Mouse (Mus musculus) heart, embryonic 16.5 days (tissue): ENCODE measurements around the gene Spata2. TPM values are rescaled to one million over a fixed set of nuclear protein-coding genes. Genes with fewer than 3 reads are reported as not detected.

ENCODE experiments used
- ATAC-seq: fragments of 200-750 bp; cut with Nextera tagmentation; replicated peaks from 2 replicates; pipeline ENCODE4 v1.8.0; 2017; ENCODE audit warnings: moderate number of reproducible peaks; ENCODE audit not compliant: insufficient read depth, low FRiP score; ENCODE audit errors: extremely low read depth
- H3K27ac ChIP-seq: fragments of 300-500 bp; sonication (generic); 2 replicates; pipeline ENCODE4 v1.5.1; 2014; ENCODE audit warnings: mild to moderate bottlenecking, low read length, control low read depth, moderate library complexity
- H3K27me3 ChIP-seq: fragments of 300-500 bp; sonication (generic); 2 replicates; pipeline ENCODE4 v1.6.1; 2014; ENCODE audit warnings: low read length, mixed read lengths; ENCODE audit not compliant: control insufficient read depth, insufficient read depth
- H3K36me3 ChIP-seq: fragments of 300-500 bp; sonication (generic); 2 replicates; pipeline ENCODE4 v1.6.1; 2014; ENCODE audit not compliant: control insufficient read depth, insufficient read depth
- H3K4me1 ChIP-seq: fragments of 300-500 bp; sonication (generic); 2 replicates; pipeline ENCODE4 v1.6.1; 2014; ENCODE audit warnings: low read length, mixed read lengths; ENCODE audit not compliant: control insufficient read depth, insufficient read depth
- H3K4me2 ChIP-seq: fragments of 300-500 bp; sonication (generic); 2 replicates; pipeline ENCODE4 v1.6.1; 2014; ENCODE audit warnings: low read depth, mild to moderate bottlenecking, control low read depth, low read length
- H3K4me3 ChIP-seq: fragments of 300-500 bp; sonication (generic); 2 replicates; pipeline ENCODE4 v1.5.1; 2014; ENCODE audit warnings: mild to moderate bottlenecking, control low read depth, low read length
- H3K9ac ChIP-seq: fragments of 300-500 bp; sonication (generic); 2 replicates; pipeline ENCODE4 v1.6.1; 2014; ENCODE audit warnings: low read length, control low read depth
- H3K9me3 ChIP-seq: fragments of 300-500 bp; sonication (generic); replicated peaks from 2 replicates; pipeline ENCODE4 v1.6.1; 2016; ENCODE audit warnings: low read length; ENCODE audit not compliant: control insufficient read depth
- WGBS: fragments of 180-500 bp; shearing (Covaris S2); extraction: QIAGEN DNeasy Blood & Tissue Kit; methylation state at CpG from one replicate; pipeline ENCODE4 v1.1.7; 2014; 5-methylcytosine and 5-hydroxymethylcytosine counted together
- polyA plus RNA-seq: library from polyadenylated mRNA; unstranded; fragments of >200 nt; fragmentation: Nextera tagmentation; extraction: Ambion mirVana; gene quantifications from 2 replicates; pipeline ENCODE4 v1.2.1, GENCODE M21; 2015

Gene Spata2
- polyA plus RNA-seq, 1 experiment from 2014 or later, result 13.4 TPM

DNA sequence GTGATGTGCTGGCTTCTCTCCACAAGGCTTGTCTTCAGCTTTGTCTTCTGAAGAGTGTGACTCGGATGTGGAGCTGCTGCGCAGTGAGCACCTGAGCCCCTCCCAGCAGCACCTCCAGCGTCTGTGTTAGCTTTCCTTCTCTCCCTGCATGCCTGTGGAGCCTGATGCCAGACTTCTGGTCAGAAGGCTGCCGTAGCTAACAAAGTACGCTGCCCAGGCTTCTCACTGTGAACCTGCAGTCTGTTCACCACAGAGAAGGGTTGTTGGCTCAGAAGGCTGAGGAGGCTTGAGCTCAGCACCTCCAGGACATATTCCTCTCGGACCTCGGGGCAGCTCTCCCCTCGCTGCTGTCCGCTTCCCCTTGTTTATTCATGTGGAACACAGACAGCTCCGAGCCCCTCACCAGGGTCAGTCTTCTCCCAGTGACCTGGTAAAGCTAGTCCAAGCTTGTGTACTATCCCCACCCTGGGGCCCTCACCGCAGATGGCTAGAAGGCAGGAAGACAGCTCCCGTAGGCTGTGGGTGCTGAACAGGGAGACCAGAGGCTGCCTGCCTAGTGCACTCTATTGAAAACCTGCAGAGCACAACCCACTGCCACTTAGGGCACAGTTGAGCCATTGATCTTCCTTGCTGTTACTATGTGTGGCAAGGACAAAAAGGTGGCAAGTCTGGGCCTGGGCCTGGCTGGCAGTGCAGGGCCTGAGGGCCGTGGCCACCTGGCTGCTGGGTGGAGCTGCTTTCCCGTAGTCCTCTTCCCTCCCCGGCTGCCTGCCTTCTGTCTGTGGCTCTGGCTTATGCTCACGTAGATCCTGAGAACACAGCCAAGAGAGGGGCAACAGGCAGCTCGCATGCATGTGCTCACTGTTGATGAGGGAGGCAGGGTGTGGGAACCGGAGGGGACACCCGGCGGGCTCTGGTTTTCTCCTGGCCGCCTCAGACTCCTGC lies 43.1 kb downstream of the Spata2 start:
- H3K27ac ChIP-seq, result no peak overlapping the region
- H3K4me1 ChIP-seq, result 0 out of 2 replicates have a peak, but pooled peaks cover 3% of the 10 kb centered on the region
- H3K27me3 ChIP-seq, result no peaks in the 10 kb centered on the region
- no peaks in the 10 kb centered on the region for H3K9me3 ChIP-seq
- peaks cover 29% of the 10 kb centered on the region for H3K36me3 ChIP-seq
- no peak overlapping the region for H3K9ac ChIP-seq
- WGBS, result 89% methylated on average over 21 of the region's 21 CpGs
- H3K4me2 ChIP-seq, result no peak overlapping the region
- no peak for ATAC-seq
- no peak overlapping the region for H3K4me3 ChIP-seq

DNA sequence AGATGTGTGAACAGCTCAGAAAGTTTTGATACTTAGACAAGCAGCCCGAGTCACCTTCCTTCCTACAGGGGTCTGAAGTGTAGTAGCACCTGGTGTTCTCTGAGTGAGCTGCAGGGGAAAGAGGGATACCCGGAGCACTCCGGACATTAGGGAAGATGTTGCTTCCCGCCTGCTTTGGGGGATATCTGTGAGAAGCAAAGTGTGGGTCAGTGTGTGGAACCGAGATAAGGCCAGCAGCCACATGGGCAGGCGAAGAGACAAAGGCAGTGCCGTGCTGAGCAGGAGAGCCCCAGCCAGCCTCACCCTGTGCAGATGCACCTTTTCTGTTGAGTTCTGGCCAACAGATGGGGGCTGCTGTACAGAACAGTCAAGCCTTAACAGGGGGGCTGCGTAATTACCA lies 45.1 kb downstream of the Spata2 start:
- Histone ChIP-seq H3K4me3 (no peak overlapping the region), H3K4me1 (0 out of 2 replicates have a peak, but pooled peaks cover 3% of the 10 kb centered on the region), H3K36me3 (peaks cover 26% of the 10 kb centered on the region), H3K9me3 (no peaks in the 10 kb centered on the region), H3K27me3 (no peaks in the 10 kb centered on the region), H3K9ac (no peak overlapping the region), H3K4me2 (no peak overlapping the region), H3K27ac (no peak overlapping the region)
- 81% methylated on average over 8 of the region's 8 CpGs for WGBS
- ATAC-seq, result no peak

DNA sequence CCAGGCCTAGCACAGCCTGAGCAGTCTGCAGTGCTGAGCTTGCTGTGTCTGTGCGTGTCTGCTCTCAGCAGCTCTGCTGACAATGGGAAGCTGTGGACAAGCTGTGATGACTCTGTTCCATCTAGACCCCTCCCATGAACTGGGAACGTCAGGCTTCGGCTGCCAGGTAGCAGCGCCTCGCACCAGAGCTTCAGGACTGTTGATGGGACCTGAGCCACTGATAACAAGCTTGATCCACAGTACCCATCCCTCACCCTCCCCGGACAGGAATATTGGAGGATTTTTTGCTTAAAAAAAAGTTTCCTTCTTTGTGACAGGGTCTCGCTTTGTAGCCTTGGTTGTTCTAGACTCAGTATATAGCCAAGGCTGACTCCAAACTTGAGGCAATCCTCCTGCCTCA lies 45.5 kb downstream of the Spata2 start:
- 90% methylated on average over 7 of the region's 7 CpGs for WGBS
- H3K4me1 ChIP-seq, result 0 out of 2 replicates have a peak, but pooled peaks cover 3% of the 10 kb centered on the region
- H3K27me3 ChIP-seq, result no peaks in the 10 kb centered on the region
- no peaks in the 10 kb centered on the region for H3K9me3 ChIP-seq
- peaks cover 26% of the 10 kb centered on the region for H3K36me3 ChIP-seq
- H3K27ac ChIP-seq, result no peak overlapping the region
- no peak overlapping the region for H3K4me3 ChIP-seq
- no peak for ATAC-seq
- H3K4me2 ChIP-seq, result no peak overlapping the region
- H3K9ac ChIP-seq, result no peak overlapping the region

DNA sequence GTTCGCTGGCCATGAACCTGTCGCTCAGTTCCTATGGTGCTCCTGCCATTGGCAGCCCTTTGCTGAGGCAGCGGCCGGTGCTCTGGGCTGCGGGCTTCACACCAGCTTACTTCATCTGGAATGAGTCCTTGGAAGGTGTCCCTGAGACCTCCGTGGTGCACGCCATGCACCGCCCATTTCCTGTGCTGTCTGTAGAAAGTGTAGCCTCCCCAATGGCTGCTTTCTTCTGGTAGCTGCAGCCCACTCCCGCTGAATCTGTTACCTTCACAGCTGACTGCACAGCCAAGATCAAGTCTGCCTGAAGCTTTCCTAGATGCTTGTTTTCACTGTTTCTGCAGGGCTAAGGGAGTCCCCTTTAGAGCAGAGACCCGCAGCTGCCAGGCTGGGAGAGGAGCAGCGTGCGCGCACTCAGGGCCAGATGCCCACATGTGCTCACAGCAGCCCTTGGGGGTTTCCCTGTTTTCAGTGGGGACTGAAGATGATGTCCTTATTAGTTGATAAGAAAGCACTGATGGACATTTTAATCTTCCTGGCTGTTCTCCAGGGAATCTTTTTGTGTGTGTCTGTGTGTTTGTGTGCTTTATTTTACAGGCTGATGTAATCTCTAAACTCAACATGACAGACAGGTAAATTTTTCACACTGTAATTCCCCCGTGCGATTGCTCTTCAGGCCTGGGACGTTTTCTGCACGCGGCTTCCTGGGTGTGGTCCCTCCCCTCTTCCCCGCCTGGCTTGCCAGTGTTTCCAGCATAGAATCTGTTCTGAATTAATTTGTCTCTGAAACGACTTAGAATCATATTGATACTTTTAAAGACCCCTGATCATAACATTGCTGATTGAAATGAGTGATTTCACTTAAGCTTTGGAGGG lies 46.5 kb downstream of the Spata2 start:
- 0 out of 2 replicates have a peak, but pooled peaks cover 3% of the 10 kb centered on the region for H3K4me1 ChIP-seq
- H3K27me3 ChIP-seq, result no peaks in the 10 kb centered on the region
- ATAC-seq, result no peak
- WGBS, result 68% methylated on average over 20 of the region's 20 CpGs
- no peak overlapping the region for H3K9ac ChIP-seq
- H3K4me3 ChIP-seq, result no peak overlapping the region
- H3K36me3 ChIP-seq, result peaks cover 26% of the 10 kb centered on the region
- no peaks in the 10 kb centered on the region for H3K9me3 ChIP-seq
- H3K27ac ChIP-seq, result peak overlapping the region; percentile 36; the same call in 1 of the 2 replicates
- H3K4me2 ChIP-seq, result no peak overlapping the region

DNA sequence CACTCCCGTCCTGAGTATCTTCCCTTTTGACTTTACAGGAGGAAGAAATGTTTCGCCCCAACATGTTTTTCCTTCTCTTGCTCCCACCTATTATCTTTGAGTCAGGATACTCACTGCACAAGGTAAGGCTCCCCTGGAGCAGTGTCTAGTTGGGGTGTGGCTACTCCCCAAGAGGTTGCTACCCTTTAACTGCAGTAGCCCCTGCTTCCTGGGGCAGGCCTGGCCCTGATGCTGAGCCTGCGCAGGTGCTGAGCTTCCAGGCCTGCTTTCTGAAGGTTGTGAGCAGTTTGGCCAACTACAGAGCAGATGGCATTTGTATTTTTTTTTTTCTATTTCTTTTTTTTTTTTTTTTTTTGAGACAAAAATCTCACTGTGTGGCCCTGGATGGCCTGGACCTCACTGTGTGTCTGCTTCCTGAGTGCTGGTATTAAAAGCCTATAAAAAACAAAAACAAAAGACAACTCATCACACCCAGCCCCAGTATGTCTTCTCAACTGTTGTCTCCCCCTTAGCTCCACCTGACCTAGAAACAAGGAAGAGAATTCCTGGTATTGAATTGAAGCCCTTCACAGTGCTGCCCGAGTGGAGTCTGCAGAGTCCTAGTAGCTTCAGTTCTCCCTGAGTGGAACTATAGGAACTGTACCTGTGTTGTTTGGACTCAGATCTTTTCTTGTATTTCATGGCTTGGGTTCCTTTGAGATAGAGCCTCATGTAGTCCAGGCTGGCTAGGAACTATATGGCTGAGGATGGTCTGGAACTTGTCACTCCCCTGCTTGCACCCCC lies 49.1 kb downstream of the Spata2 start:
- Histone ChIP-seq H3K27ac (no peak overlapping the region), H3K36me3 (peaks cover 35% of the 10 kb centered on the region), H3K4me1 (0 out of 2 replicates have a peak, but pooled peaks cover 3% of the 10 kb centered on the region), H3K4me2 (no peak overlapping the region), H3K27me3 (no peaks in the 10 kb centered on the region), H3K4me3 (no peak overlapping the region), H3K9me3 (no peaks in the 10 kb centered on the region), H3K9ac (no peak overlapping the region)
- 89% methylated on average over 4 of the region's 4 CpGs for WGBS
- ATAC-seq, result no peak

DNA sequence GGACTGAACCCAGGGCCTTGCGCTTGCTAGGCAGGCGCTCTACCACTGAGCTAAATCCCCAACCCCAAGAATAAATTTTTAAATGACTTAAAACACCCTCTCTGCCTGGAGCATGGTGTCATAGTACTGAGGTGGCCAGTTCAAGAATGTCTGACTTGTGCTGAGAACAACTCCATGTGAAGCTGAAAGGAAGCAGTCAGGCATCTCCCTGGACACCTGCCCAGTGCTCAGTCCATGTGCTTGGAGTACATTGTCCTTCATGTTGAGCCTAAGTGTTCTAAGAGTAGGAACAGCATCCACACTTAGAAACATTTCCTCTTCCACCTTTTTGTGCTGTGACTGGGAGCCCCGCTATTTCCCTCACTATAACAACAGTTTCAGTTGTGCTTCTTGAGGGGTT lies 53.3 kb downstream of the Spata2 start:
- Histone ChIP-seq H3K27me3 (no peaks in the 10 kb centered on the region), H3K27ac (no peak overlapping the region), H3K4me2 (no peak overlapping the region), H3K9ac (no peak overlapping the region), H3K4me3 (no peak overlapping the region), H3K36me3 (peaks cover 35% of the 10 kb centered on the region), H3K9me3 (no peaks in the 10 kb centered on the region), H3K4me1 (no peaks in the 10 kb centered on the region)
- ATAC-seq, result no peak
- 89% methylated on average over 3 of the region's 3 CpGs for WGBS

DNA sequence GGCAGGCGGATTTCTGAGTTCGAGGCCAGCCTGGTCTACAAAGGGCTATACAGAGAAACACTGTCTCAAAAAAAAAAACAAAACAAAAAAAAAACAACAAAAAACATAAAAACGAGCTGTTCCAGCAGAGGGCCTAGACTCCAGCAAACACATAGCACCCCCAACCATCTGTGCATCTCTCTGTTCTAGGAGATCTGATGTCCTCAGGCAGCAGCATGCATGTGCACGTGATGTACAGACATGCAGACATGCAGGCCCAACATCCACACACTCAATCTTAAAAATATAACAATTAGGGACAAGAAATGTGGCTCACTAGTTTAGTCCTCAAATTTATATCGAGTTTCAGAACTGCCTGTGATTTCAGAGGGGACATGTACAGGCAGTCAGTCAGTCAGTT lies 56.3 kb downstream of the Spata2 start:
- no peaks in the 10 kb centered on the region for H3K27me3 ChIP-seq
- no peak overlapping the region for H3K4me3 ChIP-seq
- H3K4me2 ChIP-seq, result no peak overlapping the region
- ATAC-seq, result no peak
- H3K9ac ChIP-seq, result no peak overlapping the region
- no peaks in the 10 kb centered on the region for H3K9me3 ChIP-seq
- H3K27ac ChIP-seq, result no peak overlapping the region
- H3K36me3 ChIP-seq, result peaks cover 25% of the 10 kb centered on the region
- no peaks in the 10 kb centered on the region for H3K4me1 ChIP-seq
- 93% methylated on average over 5 of the region's 5 CpGs for WGBS

DNA sequence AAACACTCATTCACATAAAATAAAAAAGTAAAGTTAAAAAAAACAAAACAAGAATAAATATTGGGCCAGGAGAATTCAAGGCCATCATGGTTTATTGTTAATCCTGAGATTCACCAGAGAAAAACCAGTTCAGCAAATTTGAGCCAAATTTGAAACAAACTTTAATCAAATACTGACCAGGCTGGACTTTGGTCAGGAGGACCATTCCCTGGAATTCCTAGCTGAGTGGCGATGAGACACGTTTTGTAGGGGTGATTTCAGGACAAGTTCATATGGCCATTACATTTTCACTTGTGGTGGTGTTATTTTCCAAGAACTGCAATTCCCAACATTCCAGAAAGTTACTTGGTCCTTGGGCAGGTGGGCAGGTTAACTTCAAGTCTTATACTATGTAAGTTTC lies 57.1 kb downstream of the Spata2 start:
- Histone ChIP-seq H3K27me3 (no peaks in the 10 kb centered on the region), H3K4me2 (no peak overlapping the region), H3K4me1 (no peaks in the 10 kb centered on the region), H3K36me3 (peaks cover 19% of the 10 kb centered on the region; the same call in 1 of the 2 replicates), H3K9ac (no peak overlapping the region), H3K27ac (no peak overlapping the region), H3K9me3 (no peaks in the 10 kb centered on the region), H3K4me3 (no peak overlapping the region)
- 95% methylated on average over 2 of the region's 2 CpGs for WGBS
- ATAC-seq, result no peak
